Mouse (Mus musculus) heart, postnatal 25 days (tissue): Measurements from ENCODE around the gene 1700016H13Rik. TPM values are rescaled to one million over a fixed set of nuclear protein-coding genes. Genes with fewer than 3 reads are reported as not detected.
A peak's percentile ranks its signal among the peaks of the same experiment; 100 is the strongest.

Source experiments
- DNase-seq: peaks from one replicate; pipeline ENCODE4 v3.0.0; 2022; ENCODE audit warnings: low spot score
- intact Hi-C: fragments of 180-260 bp; cut with DNase I; formaldehyde crosslinking; loops from one replicate; pipeline ENCODE4 v1.15.1; 2025
- total RNA-seq, 2 experiments: library from RNA; stranded (reverse); gene quantifications; 2 replicates each; pipeline ENCODE4 v1.2.3; 2021

1700016H13Rik gene
- total RNA-seq, 2 experiments from 2014 or later = not detected

DNA sequence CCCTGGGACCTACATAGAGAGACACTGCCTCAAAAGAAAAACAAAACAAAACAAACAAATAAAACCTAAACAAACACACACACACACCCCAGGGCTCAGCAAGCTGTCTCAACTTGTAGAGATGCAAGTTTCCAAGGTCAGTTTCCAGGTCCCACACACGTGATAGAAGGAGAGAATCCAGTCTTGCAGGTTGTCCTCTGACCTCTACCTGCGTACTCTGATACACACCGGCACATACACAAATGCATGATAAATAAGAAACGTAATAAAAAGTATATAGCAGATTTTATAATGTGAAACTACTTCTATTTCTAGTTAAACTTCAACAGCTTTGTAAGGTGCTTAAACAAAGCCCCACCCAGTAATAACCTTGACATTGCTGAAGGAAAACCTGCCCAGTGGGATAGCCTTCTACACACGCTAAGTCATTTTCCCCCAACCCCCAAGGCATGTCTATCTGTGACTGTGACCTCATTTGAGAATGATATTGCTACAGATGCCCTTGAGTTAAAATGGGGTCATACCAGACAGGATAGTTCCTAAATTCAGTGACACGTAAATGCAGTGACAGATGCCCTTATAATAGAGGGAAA, 20.6 kb upstream of the 1700016H13Rik start:
- DNase-seq = no peak
- intact Hi-C loops = no loop called here

GRCm38 (mm10) chr5:103674482-103674881, 18.7 kb upstream of the 1700016H13Rik start:
- intact Hi-C loops = no loop called here
- DNase-seq = no peak

DNA sequence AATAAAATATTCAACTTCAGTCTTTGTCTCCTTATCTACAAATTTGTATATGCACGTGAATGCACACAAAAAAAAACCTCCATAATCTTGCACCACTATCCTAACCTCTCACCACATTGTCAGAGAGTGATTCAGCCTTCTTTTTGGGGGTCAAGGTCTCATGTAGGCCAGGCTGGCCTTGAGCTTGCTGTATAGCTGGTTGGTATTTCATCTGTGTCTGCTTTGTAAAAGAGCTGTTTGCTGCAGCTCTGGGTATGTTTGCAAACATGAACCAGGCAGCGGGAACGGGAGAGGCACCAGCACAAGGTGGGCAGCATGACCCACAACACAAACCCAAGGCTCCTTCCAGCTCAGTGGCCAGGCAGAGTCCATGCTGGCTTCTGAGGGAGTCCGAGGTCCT, 17.8 kb upstream of the 1700016H13Rik start:
- intact Hi-C loops = no loop called here
- DNase-seq = no peak

DNA sequence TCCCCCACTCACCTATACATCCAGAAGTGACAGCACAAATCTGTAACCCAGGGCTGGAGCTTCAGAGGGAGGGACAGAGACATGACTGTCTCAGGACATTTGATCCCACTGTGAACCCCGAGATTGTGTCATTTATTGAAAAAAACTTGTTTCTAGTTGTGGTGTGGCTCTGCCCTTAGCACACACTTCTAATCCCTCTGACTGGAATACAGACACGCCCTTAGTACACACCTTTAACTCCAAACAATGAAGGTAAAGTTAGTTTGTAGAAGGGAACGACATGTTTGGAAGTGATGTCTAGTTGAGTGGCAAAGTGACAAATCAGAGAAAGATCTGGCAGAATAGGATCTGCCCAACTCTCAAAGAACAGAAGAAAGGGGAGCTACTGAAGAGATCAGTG, 16.0 kb upstream of the 1700016H13Rik start:
- intact Hi-C loops = no loop called here
- DNase-seq = no peak

- intact Hi-C loops = no loop called here
- DNase-seq = no peak
Observed at GRCm38 (mm10) chr5:103665876-103666275, 10.1 kb upstream of the 1700016H13Rik start.

DNA sequence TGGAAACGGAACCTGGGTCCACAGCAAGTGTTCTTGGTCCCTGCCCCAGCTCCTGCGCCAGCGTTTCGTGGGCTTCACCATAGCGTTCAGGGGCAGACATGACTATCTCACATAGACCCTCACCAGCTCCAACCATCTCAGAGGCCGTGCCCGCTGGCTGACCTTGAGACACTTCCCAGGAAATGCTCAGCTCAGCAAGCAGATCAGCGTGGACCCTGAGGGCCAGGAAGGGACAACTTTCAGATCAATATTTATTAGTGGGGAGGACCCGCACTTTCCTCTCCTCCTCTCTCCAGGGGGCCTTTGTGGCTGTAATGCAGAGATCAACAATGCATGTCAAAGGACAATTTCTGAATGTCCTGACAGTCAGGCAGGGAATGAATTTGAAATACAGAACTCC, 9.1 kb upstream of the 1700016H13Rik start:
- intact Hi-C loops = no loop called here
- no peak for DNase-seq

GRCm38 (mm10) chr5:103659571-103659970, 3.8 kb upstream of the 1700016H13Rik start:
- DNase-seq = no peak
- intact Hi-C loops = loop anchor here (1.0 to 5.0 kb wide), 3 partner anchors 47 to 304 kb away; no protein-coding TSS in a partner anchor

GRCm38 (mm10) chr5:103658921-103659320, 3.1 kb upstream of the 1700016H13Rik start:
- DNase-seq = no peak
- intact Hi-C loops = loop anchor here (1.0 to 5.0 kb wide), 3 partner anchors 47 to 304 kb away; no protein-coding TSS in a partner anchor

DNA sequence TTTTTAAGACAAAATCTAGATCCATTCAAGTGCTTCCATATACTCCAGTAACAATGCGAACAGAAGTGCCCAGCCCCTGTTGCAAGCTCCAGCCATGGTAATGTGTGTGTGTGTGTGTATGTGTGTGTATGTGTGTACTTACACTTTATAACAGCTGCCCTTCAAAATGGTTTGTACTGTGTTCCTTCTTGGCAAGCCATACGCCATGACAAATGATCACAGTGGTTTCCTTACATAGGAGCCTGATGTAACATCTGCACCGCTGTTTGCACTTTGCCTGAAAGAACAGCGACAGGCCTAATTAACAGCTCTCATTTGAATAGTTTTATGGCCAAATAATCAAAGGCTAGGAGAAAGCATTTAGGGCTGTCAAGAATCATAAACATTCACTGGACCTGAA, 1.0 kb downstream of the 1700016H13Rik start:
- DNase-seq = no peak
- intact Hi-C loops = loop anchor here (5.0 kb wide), 2 partner anchors 42 to 57 kb away; no protein-coding TSS in a partner anchor

DNA sequence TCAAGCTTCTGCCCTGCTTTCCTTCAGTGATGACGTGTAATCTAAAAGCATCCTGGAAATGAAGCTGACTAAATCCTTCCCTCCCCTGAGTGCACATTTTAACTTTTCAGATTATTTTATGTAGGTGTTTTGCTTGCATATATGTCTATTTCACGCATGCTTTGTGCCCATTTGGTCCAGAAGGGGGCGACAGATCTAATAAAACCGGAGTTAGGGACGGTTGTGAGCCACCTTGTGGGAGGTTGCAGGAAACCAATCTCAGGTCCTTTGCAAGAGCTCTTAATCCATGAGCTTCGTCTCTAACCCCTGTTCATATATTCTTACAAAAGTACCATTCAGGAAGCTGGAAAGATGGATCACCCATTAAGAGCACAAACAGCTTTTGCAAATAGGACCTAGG, 1.6 kb downstream of the 1700016H13Rik start:
- DNase-seq = no peak
- intact Hi-C loops = no loop called here

DNA sequence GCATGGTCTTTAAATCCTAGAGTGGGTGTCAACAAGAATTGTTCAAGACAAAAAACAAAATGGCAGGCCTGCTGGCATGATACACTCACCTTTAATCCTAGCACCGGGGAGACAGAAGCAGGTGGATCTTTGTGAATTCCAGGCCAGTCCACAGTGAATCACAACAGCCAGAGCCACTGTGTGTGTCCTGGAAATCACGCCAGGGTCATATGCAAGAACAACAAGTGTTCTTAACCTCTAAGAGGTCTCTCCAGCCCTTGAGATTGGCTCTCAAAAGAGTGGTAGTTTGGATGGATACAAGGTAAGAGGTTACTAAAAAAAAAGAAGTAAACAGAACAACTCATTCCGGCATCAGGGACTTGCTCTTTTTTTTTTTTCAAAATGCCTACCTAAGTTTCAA, 8.5 kb downstream of the 1700016H13Rik start:
- intact Hi-C loops = no loop called here
- no peak for DNase-seq

GRCm38 (mm10) chr5:103644167-103644566, 11.6 kb downstream of the 1700016H13Rik start:
- intact Hi-C loops = no loop called here
- no peak for DNase-seq

GRCm38 (mm10) chr5:103637162-103637561, 18.6 kb downstream of the 1700016H13Rik start:
- no peak for DNase-seq
- intact Hi-C loops = no loop called here

GRCm38 (mm10) chr5:103629854-103630580, 25.8 kb downstream of the 1700016H13Rik start:
- intact Hi-C loops = no loop called here
- DNase-seq = no peak

GRCm38 (mm10) chr5:103629111-103629764, 26.6 kb downstream of the 1700016H13Rik start, which contains the start of gene Slc10a6:
Gene Slc10a6, minus strand, starts transcription at chr5:103629403.
- intact Hi-C loops = no loop called here
- peak; percentile 91 for DNase-seq

- intact Hi-C loops = no loop called here
- no peak for DNase-seq
Observed at GRCm38 (mm10) chr5:103628499-103628898, 27.3 kb downstream of the 1700016H13Rik start.

- intact Hi-C loops = no loop called here
Observed at GRCm38 (mm10) chr5:103624831-103625230, 31.0 kb downstream of the 1700016H13Rik start.

GRCm38 (mm10) chr5:103622321-103622720, 33.5 kb downstream of the 1700016H13Rik start:
- intact Hi-C loops = no loop called here
- DNase-seq = no peak

More at GRCm38 (mm10) chr5:103624831-103625230, 31.0 kb downstream of the 1700016H13Rik start:
- DNase-seq = no peak

GRCm38 (mm10) chr5:103620301-103620973, 35.4 kb downstream of the 1700016H13Rik start:
- DNase-seq = peak; percentile 53
- intact Hi-C loops = no loop called here

- intact Hi-C loops = no loop called here
- no peak for DNase-seq
Observed at GRCm38 (mm10) chr5:103617191-103617590, 38.6 kb downstream of the 1700016H13Rik start.
